Mouse (Mus musculus): ENCODE results near the gene Bend5.

Bend5 gene

DNA sequence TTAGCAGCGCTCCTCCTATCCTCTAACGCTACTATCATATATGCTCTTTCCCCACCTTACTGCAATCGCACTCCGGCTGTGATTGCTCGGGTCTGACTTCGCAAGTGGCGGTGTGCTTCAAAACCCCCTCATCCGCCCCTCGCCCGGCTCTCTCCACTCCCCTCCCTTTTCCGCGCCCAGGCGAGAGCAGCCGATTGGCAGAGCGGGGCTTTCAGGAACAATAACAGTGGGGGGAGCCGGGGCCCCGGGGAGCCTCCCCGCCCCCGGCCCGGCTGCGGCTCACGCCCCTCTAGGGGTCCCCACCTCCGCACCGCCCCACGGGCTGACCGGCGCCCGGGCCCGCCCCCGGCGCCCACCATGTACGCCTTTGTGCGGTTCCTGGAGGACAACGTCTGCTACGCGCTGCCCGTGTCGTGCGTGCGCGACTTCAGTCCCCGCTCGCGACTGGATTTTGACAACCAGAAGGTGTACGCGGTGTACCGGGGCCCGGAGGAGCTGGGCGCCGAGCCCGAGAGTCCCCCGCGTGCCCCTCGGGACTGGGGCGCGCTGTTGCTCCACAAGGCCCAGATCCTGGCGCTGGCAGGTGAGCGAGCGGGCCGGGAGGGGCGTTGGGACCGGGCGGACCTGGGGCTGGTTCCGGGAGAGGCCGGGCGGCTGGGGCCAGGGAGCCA lies at the start of gene Bend5:
Bend5 (plus strand) TSS at position 189 of the 671 bp plus-strand sequence.
- peak; percentile 87 for DNase-seq (ENCODE audit: low spot score in 2 of 2)

DNA sequence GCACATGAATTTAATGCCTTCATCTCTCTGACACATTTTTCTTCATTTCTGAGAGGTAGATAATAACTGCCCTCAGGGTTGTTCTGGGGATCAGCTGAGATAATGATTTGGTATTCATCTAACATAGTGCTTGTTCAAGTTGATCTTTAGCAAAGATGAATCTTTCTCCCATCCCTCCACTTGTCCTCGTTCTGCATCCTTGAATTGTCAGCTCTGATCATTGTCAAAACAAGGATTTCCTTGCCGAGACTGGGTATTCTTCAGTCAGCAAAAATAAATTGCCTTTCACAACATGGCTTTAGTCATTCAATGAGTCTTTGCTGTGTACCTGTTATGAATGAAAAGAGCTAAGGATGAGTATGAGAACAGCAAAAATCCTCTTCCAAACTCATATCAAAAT lies 47.0 kb upstream of the Bend5 start:
- DNase-seq (ENCODE audit: low spot score in 2 of 2) = no peak

DNA sequence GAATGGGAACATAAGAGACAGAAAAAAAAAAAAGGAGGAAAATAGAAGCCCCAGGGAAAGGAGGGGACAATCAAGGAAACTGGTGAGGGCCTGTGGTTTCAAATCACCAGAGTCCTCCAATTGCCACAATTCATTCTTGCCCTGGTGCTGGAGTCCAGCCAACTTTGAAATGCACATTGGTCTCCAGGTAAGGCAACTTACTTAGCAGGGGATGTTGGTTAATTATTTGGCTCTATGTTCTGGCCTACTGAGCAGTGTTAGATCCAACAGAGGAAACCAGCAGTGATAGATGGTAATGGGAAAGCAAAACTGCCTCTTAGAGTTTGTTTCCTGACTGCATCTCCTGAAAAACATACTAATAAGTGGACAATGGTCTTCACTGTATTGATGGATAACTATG lies 37.6 kb upstream of the Bend5 start:
- DNase-seq (ENCODE audit: low spot score in 2 of 2) = no peak

DNA sequence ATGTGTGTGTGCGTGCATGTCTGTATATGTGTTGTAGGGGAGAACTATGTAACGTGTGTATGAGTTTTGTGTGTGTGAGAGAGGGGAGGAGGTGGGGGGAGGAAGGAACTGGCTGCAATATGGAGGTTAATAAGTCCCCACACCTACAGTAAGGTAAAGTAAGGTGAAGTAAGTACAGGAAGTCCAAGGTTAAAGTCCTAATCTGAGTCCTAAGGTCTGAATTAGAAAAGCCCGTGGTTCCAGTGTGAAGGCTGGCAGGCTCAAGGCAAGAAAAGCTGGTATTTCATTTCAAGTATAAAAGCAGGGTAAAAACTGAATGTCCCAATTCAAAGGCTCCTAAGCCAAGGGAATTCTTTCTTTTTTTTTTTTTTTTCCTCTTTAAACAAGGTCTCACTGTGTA lies 36.7 kb upstream of the Bend5 start:
- DNase-seq (ENCODE audit: low spot score in 2 of 2) = no peak

DNA sequence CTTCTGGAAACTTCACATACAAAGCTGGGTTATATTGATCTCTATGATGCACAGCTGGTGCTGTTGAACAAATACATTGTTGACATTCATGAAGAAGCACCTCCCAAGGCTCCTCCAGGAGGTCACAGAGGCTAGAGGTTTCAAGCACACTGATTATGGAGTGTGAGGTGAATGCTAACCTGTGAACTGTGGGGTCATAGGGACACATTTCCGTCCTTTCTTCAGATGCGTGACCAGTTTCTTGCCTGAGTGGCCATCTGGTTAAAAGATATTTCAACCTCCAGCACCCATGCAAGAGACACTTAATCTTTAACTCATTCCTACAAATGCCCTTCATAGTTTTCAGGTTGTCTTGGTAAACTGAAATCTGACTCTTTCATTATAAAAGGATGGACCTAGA lies 31.7 kb upstream of the Bend5 start:
- no peak for DNase-seq (ENCODE audit: low spot score in 2 of 2)

DNA sequence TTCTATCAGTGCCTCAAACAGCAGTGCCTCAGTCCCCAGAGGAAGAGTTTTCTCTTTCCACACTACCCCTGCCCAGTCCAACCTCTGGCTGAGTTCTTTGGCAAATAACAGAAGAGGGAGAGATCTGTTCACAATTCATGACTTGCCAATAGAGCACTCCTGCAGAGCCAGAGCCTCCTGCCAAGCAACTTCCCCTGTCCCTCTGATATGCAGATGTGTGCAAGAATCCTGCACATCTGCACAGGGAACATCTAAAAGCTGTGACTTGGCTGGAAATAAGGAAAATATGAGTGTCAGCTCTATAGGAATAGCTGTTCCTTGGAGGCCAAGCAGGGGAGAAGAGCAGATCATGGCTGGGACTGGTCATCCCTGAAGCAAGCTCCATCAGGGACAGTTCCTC lies 24.1 kb upstream of the Bend5 start:
- DNase-seq (ENCODE audit: low spot score in 2 of 2) = no peak

DNA sequence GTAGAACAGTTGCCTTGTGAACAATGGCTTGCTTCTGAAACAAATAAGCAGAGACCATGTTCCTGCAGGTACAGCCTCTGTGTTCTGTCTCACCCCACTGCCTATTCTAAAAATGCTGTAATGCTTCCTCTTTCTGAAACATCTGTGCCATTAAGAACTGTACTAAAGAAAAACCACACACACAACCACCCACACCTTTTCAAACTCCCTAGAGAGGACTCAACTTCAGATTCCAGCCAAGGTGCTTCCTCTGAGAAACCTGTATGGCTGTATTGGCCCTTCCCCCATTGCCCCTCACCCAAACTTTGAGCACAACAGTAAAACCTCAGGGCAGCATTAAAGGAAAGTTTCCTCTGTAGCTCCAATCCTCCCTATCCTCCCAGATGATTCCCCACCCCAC lies 15.0 kb upstream of the Bend5 start:
- DNase-seq (ENCODE audit: low spot score in 2 of 2) = no peak

DNA sequence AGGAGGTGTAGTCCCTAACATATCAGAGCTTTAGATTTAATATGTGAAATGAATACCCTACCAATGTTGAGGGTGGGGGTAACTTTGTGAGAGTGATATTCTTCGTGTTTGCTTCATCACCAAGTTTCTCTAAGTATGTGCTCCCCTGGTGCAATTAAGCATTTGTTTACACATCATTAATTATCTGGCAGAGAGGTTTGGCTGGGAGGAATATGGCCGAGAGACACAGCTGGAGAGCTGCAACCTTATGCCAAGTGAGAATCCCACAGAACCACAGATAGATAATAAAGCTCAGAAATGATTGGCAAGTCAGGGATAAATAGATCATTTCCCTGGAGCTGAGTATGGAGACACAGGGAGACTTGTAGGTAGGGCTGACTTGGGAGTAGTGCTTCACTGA lies 14.1 kb upstream of the Bend5 start:
- no peak for DNase-seq (ENCODE audit: low spot score in 2 of 2)

DNA sequence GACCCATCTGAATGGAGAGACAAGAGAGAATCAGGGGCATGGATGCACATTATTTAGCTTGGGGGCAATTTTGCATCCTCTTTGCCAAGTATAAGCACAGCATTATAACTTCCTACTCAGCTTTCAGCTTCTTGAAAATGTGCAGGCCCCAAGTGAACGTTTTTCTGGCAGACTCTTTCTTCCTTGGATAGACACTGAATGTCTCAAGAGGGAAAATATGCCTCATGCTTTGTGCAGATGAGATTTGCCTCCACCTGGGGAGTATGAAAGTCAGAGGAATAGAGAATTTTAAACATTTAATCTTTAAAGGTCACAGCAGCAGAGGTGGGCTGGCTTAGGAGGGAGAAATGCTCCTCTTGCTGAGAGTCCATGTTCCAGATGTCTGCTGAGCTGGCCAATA lies 11.6 kb upstream of the Bend5 start:
- no peak for DNase-seq (ENCODE audit: low spot score in 2 of 2)

DNA sequence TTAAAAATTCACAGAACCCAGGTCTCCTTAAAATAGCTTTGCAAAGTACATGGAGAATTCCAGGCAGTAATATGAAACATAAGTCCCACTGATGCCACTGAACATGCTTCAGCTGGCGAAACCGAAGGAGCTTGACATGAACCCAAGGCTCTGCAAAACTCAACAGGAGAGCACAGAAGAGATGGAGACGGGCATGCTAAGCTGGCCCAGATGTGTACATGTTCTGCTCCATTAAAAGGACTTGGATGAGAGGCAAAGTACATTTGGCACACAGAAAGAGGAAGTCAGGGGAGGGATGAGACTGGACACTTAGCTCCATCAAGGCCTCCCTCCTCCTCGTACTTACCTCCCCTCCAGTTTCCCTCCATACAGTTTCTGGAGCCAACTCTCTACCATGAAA lies 4.1 kb upstream of the Bend5 start:
- no peak for DNase-seq (ENCODE audit: low spot score in 2 of 2)

DNA sequence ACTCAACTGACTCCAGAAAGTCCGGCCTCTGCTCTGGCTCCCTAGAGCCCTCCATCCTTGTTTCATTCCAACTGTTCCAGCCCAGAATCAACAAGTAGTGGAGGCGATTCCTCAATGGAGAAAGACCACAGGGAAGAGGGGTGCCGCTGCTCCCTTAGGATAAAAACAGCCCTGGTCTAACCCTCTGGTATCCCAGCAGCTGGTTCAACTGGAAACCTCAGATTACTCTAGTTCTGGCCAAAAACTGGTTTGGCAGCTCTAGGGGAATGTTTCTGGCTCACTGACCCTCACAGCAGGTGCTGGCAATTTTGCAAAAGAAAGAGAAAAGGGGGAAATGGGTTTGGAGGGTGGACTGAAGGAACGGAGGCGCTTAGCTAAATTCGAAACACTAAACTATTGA lies 407 bp upstream of the Bend5 start:
- peak; percentile 41 to 52 for DNase-seq (ENCODE audit: low spot score in 2 of 2)

DNA sequence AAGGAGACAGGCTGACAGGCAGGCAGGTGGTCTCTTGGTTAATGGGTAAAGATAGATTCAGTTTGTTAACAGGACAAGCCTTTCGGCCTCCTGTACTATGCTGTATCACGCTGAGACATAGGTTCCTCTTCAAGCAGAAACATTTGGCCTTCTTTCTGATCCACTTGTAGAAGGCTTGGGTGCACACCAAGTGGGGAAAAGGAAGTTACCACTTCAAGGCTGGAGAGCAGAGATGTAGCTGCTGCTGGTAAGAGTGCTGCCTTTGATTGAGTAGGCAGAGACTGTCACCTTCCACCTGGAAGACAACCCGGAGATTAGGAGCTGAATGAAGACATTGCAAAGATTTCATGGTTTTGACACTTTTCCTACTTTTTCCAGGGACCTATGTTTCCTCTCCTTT lies 1.3 kb downstream of the Bend5 start:
- DNase-seq (ENCODE audit: low spot score in 2 of 2) = no peak

DNA sequence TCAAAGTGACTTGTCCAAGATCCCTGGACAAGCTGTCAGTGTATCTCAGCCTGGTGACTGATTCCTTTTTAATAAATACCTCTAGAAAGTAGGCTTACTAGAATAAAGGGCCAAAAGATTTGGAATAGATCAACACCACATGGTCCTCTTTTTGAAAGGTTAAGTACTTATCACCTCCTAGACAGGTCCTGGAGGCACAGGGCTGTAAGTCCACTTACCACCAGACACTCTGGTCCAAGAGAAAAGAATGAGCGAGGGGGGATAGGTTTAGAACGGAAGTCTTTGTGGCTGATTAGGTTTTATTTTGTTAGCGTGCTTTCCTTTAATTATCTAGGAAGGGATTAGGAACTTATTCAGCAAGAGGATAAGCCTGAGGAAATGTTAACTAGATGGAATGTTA lies 1.7 kb downstream of the Bend5 start:
- no peak for DNase-seq (ENCODE audit: low spot score in 2 of 2)

DNA sequence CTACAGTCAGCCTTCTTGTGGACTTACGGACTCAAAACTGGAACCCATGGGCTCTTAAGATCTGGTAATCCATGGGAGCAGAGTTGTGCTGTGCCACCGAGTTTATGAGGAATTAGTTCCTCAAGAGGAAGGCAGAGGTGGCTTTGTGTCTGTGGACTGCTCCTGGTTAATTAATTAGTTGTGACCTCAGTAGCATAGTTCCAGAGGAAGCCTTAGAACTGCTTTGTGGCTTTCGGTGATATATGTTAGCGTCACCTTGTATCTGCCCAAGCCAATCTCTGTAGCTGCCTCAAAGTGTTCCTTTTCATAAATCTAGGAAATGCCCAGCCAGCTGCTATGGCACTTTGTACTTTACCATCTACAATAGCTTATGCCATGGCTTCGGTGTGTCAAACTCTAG lies 2.9 kb downstream of the Bend5 start:
- DNase-seq (ENCODE audit: low spot score in 2 of 2) = no peak

DNA sequence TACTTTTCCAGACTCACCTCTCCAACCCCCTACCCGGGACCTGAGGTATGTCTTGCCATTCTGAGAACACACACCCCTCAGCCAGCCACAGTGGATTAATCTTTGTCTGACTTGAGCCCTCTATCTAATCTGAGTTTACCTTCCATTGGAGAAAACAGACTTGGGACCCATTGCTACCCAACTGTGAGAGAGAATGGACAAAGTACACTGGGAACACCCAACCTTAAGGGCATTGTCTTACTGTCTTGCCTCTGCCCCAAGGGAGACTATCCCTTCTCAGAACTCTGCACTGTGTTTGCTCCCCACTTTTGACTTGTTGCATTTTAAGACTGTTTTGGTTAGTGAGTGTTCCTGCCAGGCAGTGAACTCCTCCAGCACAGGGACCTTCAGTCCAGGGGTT lies 4.7 kb downstream of the Bend5 start:
- no peak for DNase-seq (ENCODE audit: low spot score in 2 of 2)

DNA sequence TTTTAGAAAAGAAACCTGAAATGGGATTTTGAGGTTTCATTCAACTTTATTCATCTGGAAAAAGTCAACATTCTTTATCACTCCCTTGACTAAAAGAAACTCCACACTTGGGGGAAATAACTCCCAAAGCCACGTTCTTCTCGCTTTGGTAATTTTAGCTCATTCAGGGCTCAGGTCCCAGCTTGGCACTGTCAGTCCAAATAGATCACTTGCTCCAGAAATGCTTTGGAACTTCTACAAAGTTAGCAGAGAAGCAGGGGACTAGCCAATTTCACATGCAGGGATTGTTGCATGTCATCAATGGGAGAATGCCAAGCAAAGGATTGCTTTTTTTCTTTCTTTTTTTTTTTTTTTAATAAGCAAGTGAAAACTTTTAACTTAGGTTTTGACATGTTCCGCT lies 5.2 kb downstream of the Bend5 start:
- no peak for DNase-seq (ENCODE audit: low spot score in 2 of 2)

DNA sequence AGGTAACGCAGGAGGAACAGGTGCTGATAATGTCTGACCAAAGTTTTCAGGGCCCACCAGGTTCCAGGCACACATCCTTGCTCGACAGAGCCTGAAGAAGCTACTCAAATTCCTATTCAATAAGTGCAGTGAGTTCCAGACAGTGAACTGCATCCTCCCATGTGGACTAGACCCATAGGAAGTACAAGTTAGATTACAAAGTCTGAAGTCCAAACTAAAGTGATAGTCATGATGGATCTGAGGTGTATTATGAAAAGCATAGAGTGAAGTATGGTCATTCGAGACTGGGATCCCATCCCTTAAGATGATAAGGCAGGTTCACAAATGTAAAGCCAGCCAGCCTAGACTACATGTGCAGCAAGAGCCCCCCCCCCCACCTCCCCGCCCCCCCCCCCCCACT lies 6.1 kb downstream of the Bend5 start:
- DNase-seq (ENCODE audit: low spot score in 2 of 2) = no peak

DNA sequence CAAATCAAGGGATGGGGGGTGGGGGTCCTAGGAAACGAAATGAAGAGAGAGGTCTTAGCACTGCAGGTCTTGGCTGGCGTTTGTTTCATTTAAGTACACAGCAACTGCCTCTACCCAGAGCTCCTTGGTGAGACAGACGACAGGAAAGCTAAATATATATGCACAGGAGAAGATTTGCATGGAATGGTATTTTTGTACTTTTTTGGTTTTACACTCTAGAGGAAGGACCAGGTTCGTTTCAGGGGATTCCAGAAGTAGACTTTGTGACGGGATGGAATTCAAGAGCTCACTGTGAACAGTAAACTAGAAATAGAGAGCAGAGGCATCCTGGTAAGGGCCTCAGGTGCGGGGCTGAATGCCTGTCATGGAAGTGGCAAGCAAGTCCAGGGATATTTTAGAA lies 7.0 kb downstream of the Bend5 start:
- DNase-seq (ENCODE audit: low spot score in 2 of 2) = no peak

DNA sequence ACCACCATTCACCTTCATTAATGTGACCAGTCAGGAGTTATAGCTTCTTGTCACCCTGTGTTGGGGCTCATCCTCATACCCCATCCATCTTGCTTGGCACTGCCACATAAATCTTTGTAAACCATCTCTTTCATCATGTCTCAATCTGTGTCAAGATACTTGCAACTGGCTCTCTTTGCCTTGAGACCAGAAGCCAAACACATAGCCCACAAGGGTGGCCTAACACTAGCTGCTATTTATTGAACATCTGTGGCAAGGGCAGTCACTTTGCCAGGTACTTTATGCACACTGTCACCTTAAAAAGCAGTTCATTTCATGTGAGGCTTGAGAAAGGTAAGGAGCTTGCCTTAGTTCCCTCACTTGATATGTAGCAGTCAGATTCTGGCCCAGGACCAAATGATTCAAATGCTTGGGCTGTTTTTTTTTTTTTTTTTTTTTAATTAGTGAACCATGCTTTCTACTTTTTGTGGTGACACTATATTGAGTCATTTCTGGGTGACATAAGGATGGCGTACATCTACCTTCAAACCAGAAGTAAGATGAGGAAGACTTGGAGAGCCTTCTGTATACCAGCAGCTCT lies 9.7 kb downstream of the Bend5 start:
- DNase-seq (ENCODE audit: low spot score in 2 of 2) = no peak

DNA sequence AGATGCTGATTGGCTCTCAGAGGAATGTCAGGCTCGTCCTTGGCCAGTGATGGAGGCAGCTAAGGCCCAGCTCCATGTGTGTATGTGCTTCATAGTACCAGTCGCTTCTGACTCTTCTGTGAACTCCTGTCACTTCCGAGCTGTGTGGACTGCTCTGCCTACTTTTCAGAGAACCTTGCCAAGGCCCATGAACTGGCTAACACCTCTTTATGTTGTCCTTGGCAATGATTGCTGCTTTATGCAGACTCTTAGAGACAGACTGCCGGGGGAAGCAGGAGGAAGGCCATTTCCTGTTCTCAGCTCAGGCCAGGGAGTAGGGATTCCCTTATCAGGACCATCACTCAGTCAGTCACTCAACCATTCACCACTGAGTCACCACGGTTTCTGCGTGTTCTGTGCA lies 10.4 kb downstream of the Bend5 start:
- DNase-seq (ENCODE audit: low spot score in 2 of 2) = no peak

DNA sequence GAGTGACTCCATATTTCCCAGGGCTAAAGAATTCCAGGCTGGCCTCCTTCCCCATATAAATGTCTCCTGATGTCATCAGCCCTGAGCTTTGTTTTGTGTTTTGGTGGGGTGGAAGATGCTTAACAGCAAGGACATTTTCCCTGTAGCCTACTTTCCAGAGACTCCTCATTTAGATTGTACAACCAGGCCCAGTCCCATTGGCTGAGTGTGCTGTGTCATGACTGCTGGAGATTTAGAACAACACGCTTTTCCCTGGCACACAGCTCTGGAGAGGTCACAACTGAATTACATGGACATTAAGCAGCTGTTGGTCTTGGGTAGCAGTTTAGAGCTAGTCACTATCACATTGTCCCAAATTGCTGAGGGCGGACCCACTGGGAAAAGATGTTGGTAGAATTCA lies 16.4 kb downstream of the Bend5 start:
- peak in 1 of 2 experiments; percentile 20 for DNase-seq (ENCODE audit: low spot score in 2 of 2)

DNA sequence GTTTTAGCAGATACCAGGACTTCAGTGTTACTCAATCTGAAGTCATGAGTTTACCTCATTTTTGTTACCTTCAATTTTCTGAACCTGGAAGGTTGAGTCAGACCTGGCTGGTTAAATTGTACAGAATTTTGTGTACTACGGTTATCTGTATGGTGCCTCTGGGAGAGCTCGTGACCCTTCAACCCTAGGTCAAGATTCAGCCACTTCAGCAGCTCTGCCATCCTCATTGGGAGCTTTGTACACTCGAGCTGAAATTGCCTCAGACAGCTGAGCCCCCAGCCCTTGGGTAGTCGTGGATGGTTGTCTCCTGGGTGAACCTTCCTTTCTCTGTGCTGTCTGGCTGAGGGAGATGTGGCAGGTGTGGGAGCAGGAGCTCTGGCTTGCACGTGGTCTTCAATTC lies 17.2 kb downstream of the Bend5 start:
- no peak for DNase-seq (ENCODE audit: low spot score in 2 of 2)

DNA sequence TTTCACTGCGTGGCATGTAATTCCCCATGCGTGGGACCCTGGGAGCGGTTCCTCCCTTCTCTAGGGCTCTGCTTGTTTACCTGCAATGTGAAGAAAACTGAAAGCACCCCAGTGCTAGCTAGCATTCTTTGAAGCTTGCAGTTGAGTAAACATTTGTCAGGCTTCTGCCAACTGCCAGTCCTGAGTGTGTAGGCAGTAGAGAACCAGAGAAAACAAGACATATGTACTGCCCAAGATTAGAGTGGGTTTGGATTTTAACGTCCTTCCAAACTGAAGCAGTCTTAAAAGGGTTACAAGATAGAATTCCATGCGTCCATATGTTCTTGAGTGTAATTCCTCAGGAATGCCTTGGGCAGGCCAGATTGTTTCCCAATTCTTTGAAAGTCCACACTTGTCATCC lies 17.6 kb downstream of the Bend5 start:
- peak in 1 of 2 experiments; percentile 42 for DNase-seq (ENCODE audit: low spot score in 2 of 2)

DNA sequence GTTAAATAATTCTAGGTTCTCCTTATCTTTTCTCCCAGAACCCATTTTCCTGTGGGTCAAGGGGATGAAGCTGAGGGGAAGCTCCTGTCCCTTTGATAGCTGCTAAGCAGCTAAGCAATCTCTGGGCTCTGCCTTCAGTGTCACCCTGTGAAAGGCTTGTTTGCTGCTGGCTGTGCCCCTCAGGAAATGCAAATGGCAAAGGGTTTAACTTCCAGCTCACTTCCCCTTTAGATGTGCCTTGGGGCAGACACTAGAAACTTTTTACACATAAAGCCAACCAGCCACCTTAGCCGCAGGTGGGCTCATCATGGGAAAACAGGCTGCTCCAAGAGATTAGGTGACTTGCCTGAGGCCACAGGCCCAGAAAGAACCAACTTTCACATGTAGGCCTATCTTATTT lies 26.9 kb downstream of the Bend5 start:
- no peak for DNase-seq (ENCODE audit: low spot score in 2 of 2)
